Mouse (Mus musculus) kidney, adult 2 months (tissue): ENCODE data around the gene Tsacc.

ENCODE experiments used
- CTCF ChIP-seq: fragments of 200-500 bp; conservative IDR thresholded peaks from 2 replicates; pipeline ENCODE4 v1.5.1; 2011; ENCODE audit warnings: low read depth, mild to moderate bottlenecking, control low read depth, low read length, moderate library complexity, mixed read lengths; ENCODE audit not compliant: insufficient read depth, insufficient read length
- POLR2A ChIP-seq: fragments of 200-500 bp; IDR thresholded peaks from one replicate; pipeline ENCODE4 v1.6.1; 2011; ENCODE audit warnings: low read depth, low read length, control low read depth

DNA sequence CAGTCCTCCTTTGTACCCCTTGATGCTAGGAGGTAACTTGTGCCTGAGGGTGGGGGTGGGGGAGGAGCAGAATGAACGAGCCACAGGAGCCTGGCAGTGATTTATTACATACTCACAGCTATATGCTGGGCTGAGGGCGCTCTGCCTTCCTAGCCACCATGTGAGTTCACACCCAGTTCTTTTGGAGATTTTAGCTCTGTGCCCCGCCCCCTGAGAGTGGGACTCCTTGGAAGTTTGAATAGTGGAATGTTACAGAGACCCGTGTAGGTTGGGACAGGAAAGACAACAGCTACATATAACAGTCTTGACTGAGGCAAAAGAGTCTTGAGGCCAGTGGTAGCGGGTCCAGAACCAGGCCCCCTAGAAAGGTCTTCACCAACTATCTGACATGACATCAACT is 32.2 kb upstream of the Tsacc start:
- TF ChIP-seq POLR2A (no peak), CTCF (no peak)
